Mouse (Mus musculus) erythroblast, adult 5-6 weeks (primary cell): ENCODE data around the gene Ankdd1a. TPM values are rescaled to one million over a fixed set of nuclear protein-coding genes. Genes with fewer than 3 reads are reported as not detected.
A peak's percentile ranks its signal among the peaks of the same experiment; 100 is the strongest.

ENCODE experiments used
- ATAC-seq: replicated peaks from 2 replicates; pipeline ENCODE4 v1.8.0; 2016; ENCODE audit warnings: moderate number of reproducible peaks, mild to moderate bottlenecking, moderate TSS enrichment, inconsistent platforms; ENCODE audit not compliant: poor library complexity, low FRiP score, severe bottlenecking
- total RNA-seq, 2 experiments: library from RNA; stranded (forward) in 1 of 2; stranded (reverse) in 1 of 2; fragments of 150-400 nt in 1 of 2; fragments of 200-764, 138-1000 nt in 1 of 2; gene quantifications; 2 replicates each; pipeline versions ENCODE4 v1.2.3 to v1.2.4; 2015 to 2017; ENCODE audit warnings: low replicate concordance in 2 of 2

The Ankdd1a gene
- not detected in 2 replicates for total RNA-seq (2015; ENCODE audit: low replicate concordance)
- not detected in 2 replicates for total RNA-seq (2017; ENCODE audit: low replicate concordance)

DNA sequence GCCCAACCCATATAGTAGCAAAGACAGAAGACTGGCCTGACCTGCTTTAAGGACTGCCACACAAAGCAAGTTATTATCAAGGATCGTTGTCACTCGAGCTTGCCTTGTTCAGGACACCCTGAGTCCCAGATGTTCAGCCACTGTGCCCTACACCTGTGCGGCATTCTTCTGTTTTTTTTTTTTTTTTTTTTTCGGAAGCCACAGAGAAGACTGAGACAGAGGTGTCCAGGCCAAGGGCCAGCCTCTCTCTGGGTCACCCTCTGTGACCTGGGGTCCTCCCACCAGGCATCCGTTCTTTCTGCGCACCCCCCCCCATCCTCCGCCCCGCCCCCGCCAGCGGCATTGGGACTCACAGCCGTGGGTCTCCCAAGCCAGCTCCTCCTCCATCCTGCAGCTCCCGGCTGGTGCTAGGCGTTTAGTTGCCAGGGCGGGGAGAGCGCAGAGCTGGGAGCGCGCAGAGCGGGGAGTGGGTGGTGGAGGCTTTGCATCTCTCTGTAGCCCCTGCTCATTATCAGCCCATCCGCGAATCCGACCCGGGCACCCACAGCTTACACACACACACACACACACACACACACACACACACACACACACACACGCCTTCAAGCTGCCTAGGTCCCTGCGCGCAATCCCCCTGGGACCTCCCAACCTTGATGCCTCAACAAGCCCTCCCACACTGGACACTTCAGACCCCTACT, at the start of gene Ankdd1a:
Ankdd1a (minus strand) TSS at position 387 of the 698 bp plus-strand sequence.
- no peak for ATAC-seq

DNA sequence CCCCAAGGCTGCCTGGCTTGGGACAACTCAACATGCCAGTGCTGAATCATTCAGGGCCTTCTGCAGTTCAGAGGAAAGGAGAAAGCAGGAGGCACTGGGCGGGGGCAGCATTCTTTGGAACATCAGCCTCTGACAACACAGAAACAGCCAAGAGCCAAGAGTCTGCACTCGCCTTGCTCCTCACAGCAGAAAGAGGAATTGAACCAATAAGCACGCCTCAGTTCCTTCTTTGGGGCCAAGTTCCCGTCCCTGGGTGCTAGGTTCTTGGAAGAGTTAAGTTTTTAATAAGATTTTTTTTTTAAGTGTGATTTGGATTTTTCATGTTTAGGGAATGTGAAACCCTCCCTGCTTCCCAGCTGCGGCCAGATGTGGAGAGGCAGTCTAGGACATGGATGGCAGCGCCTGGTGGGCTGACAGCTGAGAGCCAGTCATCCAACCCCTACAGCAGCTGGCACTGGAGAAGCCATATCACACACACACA, 49.5 kb upstream of the Ankdd1a start:
- no peak for ATAC-seq

DNA sequence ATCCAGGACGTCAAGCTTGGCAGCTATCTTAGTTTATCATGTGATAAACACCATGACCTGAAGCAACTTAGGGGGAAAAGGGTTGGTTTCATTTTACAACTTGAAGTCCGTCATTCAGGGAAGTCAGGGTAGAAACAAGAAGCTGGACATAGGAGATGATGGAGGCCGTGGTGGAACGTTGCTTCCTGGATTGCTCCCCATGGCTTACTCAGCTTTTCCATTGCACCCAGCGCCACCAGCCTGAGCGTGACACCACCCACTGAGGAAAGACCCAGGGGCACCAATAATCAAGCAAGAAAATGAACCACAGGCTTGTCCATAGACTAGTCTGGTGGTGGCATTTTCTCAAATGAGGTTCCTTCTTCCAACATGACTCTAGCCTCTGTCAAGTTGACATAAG, 48.8 kb upstream of the Ankdd1a start:
- ATAC-seq: no peak

DNA sequence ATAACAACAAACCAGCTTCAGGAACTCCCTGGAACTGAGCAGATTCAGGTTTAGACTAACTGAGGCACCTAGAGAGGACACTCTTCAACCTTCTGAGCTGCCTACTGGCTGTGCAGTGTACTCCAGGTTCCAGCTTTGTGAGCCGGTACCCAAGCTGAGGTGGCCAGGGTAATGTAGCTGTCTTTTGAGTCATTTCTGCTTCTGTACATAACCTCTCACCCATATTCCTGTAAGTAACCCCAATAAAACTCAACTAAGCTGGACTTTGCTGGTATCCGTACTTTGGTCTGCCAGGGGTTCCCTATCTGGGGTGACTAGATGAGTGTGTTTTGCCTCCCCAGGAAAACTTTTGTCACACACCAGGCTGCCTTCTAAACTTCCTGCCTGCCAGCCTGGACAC, 44.7 kb upstream of the Ankdd1a start:
- ATAC-seq: no peak

DNA sequence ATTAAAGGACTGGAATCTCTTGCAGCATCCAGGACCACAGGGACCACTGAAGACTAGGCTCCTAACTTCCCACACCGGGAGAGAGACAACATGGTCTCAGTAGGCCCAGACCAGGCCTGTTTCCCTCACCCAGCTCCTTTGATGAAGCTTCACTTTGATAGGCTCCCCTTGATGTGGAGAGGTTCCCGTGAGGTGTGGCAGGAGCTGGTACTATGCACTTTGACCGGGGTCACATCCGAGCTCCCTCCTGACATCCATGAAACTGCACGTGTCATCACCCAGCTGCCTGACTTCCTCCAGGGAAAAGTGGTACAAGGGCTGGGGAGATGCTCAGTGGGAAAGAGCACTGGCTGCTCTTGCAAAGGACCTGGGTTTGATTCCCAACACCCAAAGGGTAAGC, 43.1 kb upstream of the Ankdd1a start:
- no peak for ATAC-seq

DNA sequence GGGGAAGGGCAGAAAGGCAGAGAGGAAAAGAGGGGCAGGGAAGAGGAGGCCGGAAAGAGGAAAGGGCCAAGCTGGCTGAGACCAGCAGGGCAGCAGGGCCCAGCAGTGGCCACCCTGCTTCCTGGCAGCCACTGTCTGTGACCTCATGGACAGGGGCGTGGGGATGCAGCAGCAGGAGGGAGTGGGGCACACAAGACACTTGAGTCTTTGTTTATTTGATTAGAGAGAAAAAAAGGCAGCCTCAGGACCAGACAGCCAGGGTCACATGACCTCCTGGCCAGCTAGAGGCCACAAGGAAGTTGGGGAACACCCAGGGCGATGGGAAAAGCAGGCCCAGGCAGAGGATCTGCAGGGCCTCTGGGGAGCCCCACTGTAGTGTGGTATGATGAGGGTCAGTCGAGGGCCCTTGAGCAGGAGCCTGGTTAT, 42.1 kb upstream of the Ankdd1a start:
- ATAC-seq: no peak

DNA sequence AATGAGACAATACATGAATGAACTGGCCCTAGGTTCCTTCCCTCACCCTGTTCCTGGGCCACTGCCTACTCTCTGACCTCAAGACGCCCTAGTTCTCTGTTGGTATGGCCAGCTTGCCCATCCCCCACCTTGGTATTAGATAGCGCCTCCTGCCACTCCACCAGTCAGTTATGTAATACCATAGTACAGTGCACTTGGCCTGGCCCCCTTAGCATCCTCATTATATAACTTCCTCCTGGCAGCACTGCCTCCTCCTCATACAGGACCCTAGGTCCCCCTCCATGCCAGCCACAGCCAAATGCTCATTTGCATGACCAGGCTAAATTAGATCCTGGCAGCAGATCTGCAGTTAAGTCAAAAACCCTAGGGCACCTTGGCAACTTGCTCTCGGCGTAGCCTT, 41.0 kb upstream of the Ankdd1a start:
- ATAC-seq: no peak

DNA sequence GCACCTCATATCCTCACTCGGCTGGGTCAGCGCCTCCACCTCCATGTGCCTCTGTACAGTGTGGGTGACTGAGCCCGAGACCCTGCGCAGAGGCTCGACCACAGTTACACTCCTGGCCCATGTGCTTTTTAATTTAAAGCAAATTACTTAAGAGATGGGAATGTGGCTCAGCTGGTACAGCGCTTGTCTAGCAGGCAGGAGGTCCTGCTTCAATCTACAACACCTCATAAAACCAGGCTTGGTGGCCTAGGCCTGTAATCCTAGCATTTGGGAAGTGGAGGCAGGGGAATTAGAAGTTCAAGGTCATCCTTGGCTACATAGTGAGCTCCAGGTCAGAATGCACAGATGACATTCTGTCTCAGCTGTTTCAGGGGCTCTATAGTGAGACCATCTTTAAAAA, 38.8 kb upstream of the Ankdd1a start:
- ATAC-seq: no peak

DNA sequence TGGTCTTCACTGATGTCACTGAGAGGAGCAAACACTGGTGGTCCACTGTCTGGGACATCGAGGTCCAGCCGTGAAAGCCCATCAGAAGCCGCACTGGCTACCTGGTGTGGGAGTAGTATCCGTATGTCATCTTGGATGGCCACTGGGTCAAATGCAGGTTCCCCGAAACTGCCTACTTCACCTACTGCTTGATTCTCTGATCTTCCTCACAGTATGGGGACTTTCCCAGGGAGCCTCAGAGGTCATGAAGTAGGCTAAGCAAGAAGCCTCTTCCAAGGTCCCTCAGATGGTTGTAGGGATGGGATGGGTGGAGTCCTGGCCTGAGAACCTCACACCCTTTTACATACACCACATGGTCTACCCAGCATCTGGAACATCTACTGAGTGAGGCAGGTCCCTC, 37.0 kb upstream of the Ankdd1a start:
- ATAC-seq: no peak

DNA sequence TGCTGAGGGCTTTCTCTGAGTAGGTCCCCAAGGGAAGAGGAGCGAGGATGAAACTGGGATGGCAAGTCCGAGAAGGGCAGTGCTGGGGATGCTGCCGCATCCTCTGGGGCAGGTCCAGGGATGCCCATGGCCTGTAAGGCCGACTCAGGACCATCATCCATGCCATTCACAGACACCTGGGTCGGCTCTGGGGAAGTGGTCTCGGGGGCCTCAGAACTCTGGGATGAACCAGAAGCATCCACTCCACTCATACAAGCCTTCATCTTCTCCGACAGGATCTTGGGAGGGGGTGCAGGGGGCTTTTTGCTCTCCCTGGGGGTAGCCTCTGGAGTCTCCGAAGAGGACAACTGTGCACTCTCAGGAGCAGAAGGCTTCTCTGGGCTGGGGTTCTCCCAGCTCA, 36.4 kb upstream of the Ankdd1a start:
- no peak for ATAC-seq

DNA sequence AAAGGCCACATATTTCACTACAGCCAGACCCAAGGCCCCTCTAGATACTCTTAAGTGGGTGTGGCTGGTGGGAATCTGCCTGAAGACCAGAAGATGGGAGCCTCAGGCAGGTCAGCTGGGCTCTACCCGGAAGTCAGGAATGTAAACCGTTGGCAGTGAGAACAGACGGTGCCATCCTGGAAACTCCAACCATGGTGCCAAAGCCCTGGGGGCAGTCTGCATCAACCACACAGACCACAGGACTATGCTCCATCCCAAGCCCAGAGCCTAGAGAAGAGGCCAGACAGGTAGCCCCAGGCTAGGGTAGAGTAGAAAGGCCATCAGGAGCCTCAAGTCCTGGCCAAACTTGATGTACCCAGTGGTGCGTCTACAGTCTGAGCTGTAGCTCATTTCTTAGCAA, 35.6 kb upstream of the Ankdd1a start:
- ATAC-seq: peak; percentile 19; the same call in 1 of the 2 replicates

DNA sequence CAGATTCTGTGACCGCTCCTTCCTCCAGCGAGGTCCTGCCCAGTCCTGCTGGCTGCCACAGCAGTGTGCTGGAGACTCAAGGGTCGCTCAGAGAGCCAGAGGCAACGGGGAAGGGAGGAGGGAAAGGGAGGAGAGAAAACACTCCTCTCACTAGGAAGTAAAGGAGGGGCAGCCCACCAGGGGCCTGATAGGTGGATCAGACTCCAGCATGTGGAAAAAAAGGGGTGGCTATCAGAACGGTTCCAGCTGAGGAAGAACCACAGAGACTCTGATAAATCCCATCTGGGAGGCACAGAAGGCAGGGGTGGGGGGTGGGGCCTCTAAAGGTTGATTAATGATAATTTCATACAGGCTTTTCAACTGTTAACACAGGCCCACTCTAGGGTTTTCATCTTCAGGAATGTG, 35.0 kb upstream of the Ankdd1a start:
- peak; percentile 86 for ATAC-seq

DNA sequence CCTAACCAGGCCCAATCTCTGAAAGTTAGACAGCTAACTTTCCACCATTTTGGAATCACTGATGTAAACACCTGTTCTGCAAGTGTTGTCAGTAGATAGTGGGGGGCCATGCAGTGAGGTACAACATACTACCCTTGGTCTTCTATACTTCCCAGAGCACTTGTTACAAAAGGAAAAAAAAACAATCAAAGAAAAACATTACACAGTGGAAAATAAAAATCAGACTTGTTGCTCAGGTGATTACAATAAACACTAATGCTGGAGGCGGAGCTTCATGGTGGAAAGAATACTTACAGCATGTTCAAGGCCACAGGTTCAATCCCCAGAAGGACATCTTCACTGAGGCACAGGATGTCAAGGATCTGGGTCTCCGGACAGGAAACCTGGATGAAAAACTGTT, 32.7 kb upstream of the Ankdd1a start:
- ATAC-seq: no peak

DNA sequence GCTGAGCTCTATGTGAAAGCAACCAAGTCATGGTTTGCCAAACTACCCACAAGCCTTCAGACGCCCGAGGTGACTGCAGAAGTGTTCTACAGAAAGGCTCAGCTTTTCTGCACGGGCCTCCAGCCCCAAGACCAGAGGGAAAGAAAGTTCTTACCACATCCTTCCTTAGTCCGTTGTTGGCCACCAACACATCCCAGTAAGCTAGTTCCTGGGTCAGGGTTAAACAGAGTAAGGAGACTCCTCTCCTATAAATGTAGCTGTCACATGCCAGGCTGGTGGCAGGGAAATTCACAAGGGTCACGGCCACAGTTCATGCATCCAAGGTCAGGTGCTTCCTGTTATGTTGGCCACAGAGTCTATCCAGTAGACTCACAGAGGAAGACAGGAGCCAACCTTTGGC, 32.1 kb upstream of the Ankdd1a start:
- ATAC-seq: no peak

DNA sequence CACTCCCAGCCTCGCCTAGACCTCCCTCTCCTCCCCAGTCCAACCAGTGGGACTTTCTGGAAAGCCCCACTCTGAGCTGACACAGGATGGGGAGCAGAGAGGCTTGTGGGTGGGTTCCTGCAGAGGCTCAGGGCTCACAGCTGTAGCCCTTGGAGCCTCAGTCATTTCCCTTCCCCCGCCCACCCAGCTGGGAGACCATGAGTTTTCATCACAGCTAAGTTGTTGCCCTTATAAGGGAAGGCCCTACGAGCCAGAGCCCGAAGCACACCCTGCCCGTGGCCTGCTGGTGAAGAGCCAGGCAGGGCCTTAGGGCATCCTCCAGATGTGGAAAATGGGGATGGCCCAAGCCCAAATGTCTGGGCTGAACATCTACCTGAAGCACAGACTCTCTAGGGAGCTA, 31.0 kb upstream of the Ankdd1a start:
- ATAC-seq: no peak

DNA sequence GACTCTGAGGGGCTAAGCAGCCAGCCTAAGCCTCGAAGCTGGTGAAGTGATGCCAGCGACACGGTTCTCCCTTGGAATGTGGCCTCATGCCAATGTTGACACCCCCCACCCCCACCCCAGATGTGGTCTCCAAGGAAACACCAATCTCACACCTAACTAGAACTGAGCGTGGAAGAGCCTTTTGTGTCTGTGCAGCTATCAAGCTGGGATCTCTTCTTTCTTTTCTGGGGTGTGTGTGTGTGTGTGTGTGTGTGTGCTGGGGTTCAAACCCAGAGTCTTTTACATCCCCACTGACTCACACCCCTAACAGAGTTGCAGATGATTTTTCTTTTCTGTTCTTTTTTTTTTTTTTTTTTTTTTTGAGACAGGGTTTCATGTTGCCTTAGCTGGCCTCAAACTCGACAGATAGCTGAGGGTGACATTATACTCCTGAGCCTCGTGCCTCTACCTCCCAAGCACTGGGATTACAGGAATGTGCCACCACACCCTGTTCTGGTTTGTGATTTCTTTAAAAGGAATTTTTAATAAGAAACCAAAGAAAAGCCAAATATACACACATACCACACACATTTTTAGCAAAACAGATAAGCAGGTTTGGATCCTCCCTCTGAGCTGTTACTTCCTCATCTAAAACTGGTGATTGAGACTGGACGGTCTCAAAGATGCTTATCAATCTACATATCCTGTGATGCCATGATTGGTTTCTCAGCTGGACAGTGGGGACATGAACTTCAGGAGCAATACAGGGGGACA, 30.3 kb upstream of the Ankdd1a start:
- no peak for ATAC-seq

DNA sequence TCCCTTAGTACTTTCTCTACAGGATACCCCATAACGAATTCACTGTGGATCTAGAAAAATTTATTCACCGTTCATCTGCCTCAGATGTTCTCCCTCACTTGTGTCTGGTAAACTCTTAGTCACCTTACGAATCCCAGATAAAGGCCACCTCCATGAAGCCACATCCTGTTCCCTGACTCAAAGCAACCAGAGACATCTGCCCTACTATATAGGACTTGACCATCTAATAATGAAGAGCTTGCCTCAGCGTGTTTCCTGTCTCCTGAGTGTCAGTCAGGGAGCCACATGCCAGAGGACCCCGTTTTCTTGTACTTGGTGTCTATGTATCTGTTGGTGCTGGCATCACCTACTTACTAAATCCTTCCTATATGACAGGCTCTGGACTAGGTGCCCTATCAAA, 29.6 kb upstream of the Ankdd1a start:
- no peak for ATAC-seq

DNA sequence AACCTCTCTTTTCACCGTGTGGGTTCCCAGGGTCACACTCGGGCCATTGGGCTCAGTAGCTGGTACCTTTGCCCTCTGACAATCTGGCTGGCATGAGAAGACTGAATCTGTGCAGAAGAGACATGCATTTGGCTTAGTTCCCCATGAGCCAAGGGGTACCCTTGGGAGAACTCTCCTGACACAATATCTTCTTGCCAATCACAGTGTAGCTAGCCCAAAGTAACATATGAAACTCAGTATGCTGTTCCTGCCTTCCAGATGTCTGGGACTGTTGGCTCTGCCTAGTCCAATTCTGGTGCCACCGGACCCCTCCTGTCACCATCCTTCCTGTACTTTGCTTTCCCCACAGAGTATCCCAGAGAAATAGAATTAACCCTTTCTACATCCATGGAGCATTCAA, 29.1 kb upstream of the Ankdd1a start:
- no peak for ATAC-seq

DNA sequence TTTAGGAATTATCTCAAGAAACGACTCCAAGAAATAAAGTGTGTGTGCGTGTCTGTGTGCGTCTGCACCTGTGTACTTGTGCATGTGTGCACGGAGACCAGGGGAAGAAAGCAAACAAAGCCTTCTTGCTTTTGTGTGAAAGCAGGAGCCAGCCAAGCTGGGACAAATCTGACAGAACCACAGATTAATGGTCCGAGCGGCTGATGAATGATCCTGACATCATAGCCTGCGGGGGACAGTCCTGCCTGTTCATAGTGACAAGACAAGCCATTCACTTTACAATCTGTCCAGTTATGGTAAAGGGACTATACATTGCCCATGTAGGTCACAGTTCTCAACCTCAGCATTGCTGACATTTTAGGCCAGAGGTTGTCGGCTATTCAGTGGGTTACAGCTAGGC, 28.3 kb upstream of the Ankdd1a start:
- ATAC-seq: no peak

DNA sequence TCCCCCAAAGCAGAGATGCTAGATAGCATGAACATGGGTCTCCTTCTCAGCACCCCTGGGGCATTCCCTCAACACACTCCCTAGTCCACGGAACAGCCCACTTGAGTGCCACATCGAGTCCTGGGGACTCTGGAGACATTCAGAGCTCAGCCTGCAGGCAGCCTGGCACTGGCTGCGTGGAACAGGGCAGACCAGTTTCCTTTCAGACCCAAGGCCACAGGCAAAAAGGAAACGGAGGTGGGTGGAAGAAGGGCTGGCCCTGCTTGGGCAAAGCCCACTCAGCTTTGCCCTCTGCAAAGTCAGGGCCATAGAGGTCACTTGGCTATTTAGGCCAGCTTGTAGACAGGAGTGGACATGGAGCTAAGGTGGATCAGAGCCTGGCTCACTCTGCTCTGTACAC, 27.9 kb upstream of the Ankdd1a start:
- no peak for ATAC-seq

DNA sequence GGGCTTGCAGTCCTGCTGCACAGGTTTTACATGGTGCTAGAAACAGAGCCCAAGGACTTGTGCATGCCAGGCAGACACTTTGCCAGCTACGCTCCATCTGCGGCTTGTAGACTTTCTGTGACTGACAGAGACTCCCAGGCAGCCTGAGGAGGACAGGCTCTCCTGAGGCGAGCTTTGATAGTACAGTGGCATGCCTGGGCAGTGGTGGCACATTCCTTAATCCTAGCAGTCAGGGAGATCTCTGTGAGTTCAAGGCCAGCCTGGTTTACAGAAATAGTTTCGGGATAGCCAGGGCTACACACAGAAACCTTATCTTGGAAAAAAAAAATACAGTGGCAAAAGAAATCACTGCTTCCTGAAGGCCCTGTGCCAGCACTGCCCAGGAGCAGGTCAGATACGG, 27.1 kb upstream of the Ankdd1a start:
- ATAC-seq: no peak

DNA sequence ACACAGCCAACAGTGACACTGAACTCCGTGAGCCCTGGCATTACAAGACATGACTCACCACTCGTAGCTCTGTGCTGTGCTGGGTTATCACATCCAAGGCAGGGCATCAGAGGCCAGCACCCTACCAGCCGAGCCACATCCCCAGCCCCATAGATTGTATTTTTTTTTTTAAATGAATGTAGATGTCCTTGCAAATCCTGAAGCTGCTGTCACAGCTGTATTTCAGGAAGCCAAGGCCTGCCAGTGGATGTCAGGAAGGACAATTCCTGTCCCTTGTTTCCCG, 26.4 kb upstream of the Ankdd1a start:
- peak; percentile 83 for ATAC-seq
